Mouse (Mus musculus) 3134 (cell line): Measurements from ENCODE around the gene Tnrc6c.

Source experiments
- DNase-seq: peaks from one replicate; pipeline ENCODE4 v3.0.0-alpha.2; 2011; ENCODE audit warnings: low spot score; ENCODE audit not compliant: insufficient read length; ENCODE audit errors: extremely low read depth

Gene Tnrc6c

GRCm38 (mm10) chr11:117724604-117725301, 70.7 kb downstream of the Tnrc6c start:
- DNase-seq = no peak

- DNase-seq = no peak
Observed at GRCm38 (mm10) chr11:117727031-117727430, 72.9 kb downstream of the Tnrc6c start.

- no peak for DNase-seq
Observed at GRCm38 (mm10) chr11:117728245-117728644, 74.2 kb downstream of the Tnrc6c start.

- no peak for DNase-seq
Observed at GRCm38 (mm10) chr11:117728841-117729240, 74.8 kb downstream of the Tnrc6c start.

- DNase-seq = no peak
Observed at GRCm38 (mm10) chr11:117729341-117729740, 75.3 kb downstream of the Tnrc6c start.

GRCm38 (mm10) chr11:117729798-117730489, 75.9 kb downstream of the Tnrc6c start:
- no peak for DNase-seq

GRCm38 (mm10) chr11:117730490-117730838, 76.4 kb downstream of the Tnrc6c start:
- no peak for DNase-seq

GRCm38 (mm10) chr11:117731470-117731869, 77.4 kb downstream of the Tnrc6c start:
- no peak for DNase-seq

GRCm38 (mm10) chr11:117736037-117736689, 82.1 kb downstream of the Tnrc6c start:
- DNase-seq = no peak

- no peak for DNase-seq
Observed at GRCm38 (mm10) chr11:117738123-117738522, 84.0 kb downstream of the Tnrc6c start.

GRCm38 (mm10) chr11:117741128-117741527, 87.0 kb downstream of the Tnrc6c start:
- no peak for DNase-seq

- DNase-seq = no peak
Observed at GRCm38 (mm10) chr11:117742243-117742642, 88.2 kb downstream of the Tnrc6c start.

GRCm38 (mm10) chr11:117742715-117743114, 88.6 kb downstream of the Tnrc6c start:
- no peak for DNase-seq

GRCm38 (mm10) chr11:117743454-117744030, 89.5 kb downstream of the Tnrc6c start:
- DNase-seq = no peak

GRCm38 (mm10) chr11:117748628-117749027, 94.5 kb downstream of the Tnrc6c start:
- no peak for DNase-seq

- no peak for DNase-seq
Observed at GRCm38 (mm10) chr11:117749414-117749813, 95.3 kb downstream of the Tnrc6c start.

GRCm38 (mm10) chr11:117751544-117751943, 97.5 kb downstream of the Tnrc6c start:
- no peak for DNase-seq

- no peak for DNase-seq
Observed at GRCm38 (mm10) chr11:117755891-117756290, 101.8 kb downstream of the Tnrc6c start.

- no peak for DNase-seq
Observed at GRCm38 (mm10) chr11:117759267-117759666, 105.2 kb downstream of the Tnrc6c start.

GRCm38 (mm10) chr11:117760374-117761119, 106.5 kb downstream of the Tnrc6c start:
- DNase-seq = no peak

GRCm38 (mm10) chr11:117761801-117762200, 107.7 kb downstream of the Tnrc6c start:
- no peak for DNase-seq
